Mouse (Mus musculus): Measurements from ENCODE around the gene Gabarap.
"Not testable (repeated sequence)": the region's sequence is repeated elsewhere in the genome, so short reads cannot be mapped to it uniquely, and the experiment has no call there.

Gabarap gene

GRCm38 (mm10) chr11:69999666-70000065 is 8.7 kb downstream of the Gabarap start:
- no peak for DNase-seq (ENCODE audit: low spot score)

GRCm38 (mm10) chr11:70000396-70000898 is 9.5 kb downstream of the Gabarap start, which contains the start of gene Dvl2:
TSS of gene Dvl2 (plus strand) at chr11:70000595.
- DNase-seq (ENCODE audit: low spot score): peak; percentile 93

GRCm38 (mm10) chr11:70001159-70001558 is 10.2 kb downstream of the Gabarap start:
- no peak for DNase-seq (ENCODE audit: low spot score)

DNA sequence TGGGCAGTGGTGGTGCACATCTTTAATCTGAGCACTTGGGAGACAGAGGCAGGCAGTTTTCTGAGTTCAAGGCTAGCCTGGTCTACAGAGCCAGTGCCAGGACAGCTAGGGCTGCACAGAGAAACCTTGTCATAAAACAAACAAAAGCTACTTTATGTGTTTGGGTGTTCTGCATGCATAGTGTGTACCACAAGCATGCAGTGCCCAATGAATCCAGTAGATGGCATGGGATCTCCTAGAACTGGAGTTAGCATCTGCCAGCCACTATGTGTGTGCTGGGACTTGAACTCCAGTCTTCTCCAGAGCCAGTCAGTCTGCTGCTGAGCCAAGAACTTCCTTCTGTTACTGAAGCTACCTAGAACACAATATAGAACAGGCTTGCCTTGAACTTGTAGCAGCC is 10.9 kb downstream of the Gabarap start:
- DNase-seq (ENCODE audit: low spot score): no peak

- no peak for DNase-seq (ENCODE audit: low spot score)
Observed at GRCm38 (mm10) chr11:70002471-70002870, 11.5 kb downstream of the Gabarap start.

DNA sequence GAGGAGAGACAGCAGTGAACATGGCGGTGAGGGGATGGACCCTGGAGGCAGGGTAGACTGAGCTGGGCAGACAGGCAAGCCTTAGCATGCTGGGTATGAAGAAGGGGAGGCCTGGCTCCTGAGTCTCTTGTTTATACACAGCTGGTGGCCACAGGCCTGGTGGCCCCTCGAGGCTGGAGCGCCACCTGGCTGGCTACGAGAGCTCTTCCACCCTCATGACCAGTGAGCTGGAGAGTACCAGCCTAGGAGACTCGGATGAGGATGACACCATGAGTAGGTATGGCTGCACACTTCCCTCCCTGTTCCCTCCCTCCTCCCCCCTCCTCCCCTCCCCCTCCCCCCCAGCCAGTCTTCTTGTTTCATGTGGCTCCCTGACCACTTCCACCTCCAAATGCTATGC is 14.6 kb downstream of the Gabarap start:
- DNase-seq (ENCODE audit: low spot score): no peak

DNA sequence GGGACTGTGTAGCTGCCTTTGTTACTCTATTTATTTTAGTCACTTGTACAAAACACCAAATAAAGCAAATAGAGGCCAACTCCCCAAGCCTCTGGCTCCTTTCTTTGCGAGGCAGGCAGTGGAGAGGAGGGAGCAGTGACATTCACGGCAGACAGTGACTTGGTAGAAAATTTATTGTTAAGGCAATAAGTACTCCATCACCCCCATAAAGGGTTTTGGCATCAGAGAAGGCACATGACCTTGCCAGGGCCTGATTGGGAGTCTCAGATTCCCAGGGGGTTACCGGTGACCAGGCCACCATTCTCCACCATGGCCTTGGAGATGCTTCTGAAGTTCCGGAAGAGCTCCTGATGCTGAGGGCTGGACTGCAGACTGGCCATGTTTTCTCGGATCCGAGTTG is 19.1 kb downstream of the Gabarap start:
- no peak for DNase-seq (ENCODE audit: low spot score)

DNA sequence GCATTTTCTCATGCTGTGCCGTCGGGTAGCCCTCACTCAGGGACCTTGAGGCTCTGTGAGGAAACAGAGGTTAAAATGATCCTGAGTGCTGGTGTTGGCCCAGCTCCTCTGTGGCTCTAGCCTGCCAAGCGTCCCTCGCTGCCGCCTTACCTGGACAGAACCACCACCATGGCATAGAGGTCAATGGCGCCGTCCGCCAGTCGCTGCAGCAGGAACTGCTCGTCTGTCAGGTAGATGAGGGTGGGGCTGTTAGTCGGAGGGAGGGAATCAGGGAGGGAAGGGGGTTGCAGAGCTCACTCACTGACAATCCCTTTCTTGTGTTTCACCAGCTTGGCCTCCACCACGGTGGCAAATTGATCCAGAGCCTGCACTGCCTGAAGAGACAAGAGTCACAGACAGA is 19.6 kb downstream of the Gabarap start:
- DNase-seq (ENCODE audit: low spot score): no peak

DNA sequence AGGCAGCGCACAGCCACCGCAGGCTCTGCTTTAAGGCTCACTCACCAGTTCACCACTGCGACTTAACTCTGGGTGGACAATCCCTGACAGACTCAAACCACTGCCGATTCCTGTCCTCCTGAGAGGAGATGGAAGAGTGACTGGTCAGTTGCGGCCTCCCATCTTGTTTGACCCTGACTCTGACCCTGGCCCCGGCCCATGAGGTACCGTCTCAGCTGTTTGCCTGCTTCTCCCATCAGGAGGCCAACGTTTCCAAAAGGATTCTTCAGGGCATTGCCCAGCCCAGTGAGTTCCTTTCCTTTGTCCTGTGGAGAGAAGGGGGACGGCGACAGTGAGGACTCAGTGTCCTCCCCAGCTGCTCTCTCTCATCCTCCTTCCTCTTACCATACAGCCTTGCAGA is 20.0 kb downstream of the Gabarap start:
- DNase-seq (ENCODE audit: low spot score): no peak

DNA sequence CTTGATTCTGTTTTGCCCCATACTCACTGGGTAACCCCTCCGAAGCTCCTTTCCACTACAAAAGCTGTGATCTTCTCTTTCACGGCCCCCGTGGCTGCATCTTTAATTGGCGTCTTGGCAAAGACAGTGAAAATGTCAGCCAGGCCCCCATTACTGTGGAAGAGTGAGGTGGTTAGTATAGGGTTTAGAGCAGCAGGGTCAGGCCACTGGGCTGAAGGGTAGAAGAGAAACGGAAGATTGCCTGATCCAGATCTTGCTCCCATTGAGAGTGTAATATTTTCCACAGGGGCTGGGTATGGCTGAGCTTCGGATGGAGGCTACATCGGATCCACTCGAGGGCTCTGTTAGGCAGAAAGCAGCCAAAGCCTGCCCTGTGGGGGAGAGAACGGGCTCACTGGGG is 22.0 kb downstream of the Gabarap start:
- no peak for DNase-seq (ENCODE audit: low spot score)

- DNase-seq (ENCODE audit: low spot score): no peak
Observed at GRCm38 (mm10) chr11:70013408-70013807, 22.5 kb downstream of the Gabarap start.

DNA sequence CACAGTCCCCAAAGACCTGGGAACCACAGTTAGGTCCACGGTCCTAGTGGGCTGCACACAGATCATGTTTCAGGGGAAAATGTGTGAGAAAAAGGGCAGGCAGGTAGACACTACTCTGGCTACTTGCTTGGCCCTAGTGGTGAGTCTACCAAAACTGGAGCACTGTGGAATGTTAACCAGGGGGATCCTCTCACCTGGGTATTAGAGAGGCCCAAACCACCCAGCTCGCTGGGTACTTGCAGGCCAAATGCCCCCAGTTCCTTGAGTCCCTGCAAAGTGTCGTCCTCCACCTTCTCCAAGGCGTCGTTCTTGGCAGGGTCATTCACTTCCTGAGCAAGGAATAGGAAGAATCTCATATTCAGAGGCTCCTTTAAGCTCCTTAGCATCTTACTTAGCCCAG is 23.1 kb downstream of the Gabarap start:
- no peak for DNase-seq (ENCODE audit: low spot score)

GRCm38 (mm10) chr11:70014880-70015558 is 24.1 kb downstream of the Gabarap start, which contains the start of gene Acadvl:
TSS of gene Acadvl (minus strand) at chr11:70015411.
- DNase-seq (ENCODE audit: low spot score): peak; percentile 86

GRCm38 (mm10) chr11:70015677-70016076 is 24.7 kb downstream of the Gabarap start:
- no peak for DNase-seq (ENCODE audit: low spot score)

DNA sequence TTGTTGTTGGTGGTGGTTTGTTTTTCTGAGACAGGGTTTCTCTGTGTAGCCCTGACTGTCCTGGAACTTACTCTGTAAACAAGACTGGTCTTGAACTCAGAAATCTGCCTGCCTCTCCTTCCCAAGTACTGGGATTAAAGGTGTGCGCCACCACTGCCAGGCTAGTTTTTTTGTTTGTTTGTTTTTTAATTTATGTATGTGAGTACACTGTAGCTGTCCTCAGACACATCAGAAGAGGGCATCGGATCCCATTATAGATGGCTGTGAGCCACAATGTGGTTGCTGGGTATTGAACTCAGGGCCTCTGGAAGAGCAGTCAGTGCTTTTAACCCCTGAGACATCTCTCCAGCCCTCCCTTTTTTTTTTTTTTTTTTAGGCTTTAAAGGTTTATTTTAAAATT is 25.2 kb downstream of the Gabarap start:
- DNase-seq (ENCODE audit: low spot score): not testable (repeated sequence)

GRCm38 (mm10) chr11:70016669-70017068 is 25.7 kb downstream of the Gabarap start, which contains the start of gene Dlg4:
TSS of gene Dlg4 (plus strand) at chr11:70016942.
- DNase-seq (ENCODE audit: low spot score): no peak

- DNase-seq (ENCODE audit: low spot score): no peak
Observed at GRCm38 (mm10) chr11:70017199-70017767, 26.3 kb downstream of the Gabarap start.

DNA sequence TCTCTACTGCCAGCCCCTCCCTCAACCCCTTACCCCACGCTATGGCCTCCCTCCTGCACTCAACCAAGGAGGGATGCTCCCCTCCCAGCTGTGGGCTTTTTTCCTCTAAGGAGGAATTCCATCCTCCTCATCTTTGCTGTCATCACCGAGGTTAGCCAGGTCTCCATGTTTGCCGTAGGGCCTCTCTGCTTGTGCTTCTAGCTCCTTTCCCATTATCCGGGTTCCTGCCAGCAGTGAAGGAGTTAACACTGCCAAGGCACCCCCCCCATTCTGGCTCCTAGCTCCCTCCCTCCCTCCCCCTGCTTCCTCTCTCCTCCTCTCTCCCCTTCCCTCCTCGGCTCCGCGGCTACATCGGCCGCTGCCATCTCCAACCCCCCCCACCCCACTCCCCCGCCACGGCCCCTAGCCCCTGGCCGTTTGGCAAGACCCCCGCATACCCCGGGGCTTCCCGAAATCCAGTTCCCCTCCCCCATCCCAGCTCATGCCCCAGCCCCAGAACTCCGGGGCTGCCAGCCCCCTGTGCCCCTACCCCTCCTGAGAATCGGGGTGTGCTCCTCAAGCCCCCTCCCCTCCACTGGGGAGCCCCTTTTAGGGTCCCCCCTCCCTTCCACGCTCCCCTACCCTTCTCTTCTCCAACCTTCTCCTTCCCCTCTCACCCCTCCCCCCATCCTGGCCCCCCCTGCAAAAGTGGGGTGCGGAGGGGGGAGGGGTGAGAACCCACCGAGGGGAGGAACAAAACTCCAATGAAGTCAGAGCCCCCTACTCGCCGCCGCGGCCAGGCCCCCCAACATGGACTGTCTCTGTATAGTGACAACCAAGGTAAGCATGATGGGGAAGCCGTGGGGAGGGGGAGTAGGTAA is 27.4 kb downstream of the Gabarap start:
- no peak for DNase-seq (ENCODE audit: low spot score)

DNA sequence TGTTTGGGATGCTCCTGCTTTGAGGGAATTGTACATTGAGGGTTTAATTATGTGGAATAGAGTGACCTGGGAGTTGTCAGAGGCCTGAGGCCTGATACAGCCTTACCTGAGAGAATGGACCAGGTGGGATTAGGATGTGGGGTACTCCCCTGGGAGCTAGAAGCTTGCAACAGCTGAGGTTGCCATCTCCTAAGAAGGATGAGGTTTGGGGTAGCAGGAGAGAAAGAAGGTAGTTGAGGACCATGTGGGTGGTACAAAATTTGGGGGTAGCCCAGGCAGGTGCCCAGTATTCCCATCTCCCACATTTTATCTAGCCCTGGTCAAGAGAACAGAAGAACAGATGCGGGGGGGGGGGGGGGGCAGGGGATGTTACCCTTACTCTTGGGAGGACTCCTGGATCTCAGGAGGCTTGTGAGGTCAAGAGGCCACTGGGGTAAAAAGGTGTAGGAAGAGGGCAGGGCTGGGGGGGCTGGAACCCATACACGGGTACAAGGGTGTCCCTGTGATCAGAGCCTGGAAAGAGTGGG is 28.6 kb downstream of the Gabarap start:
- DNase-seq (ENCODE audit: low spot score): no peak

GRCm38 (mm10) chr11:70020022-70020631 is 29.2 kb downstream of the Gabarap start:
- DNase-seq (ENCODE audit: low spot score): no peak

GRCm38 (mm10) chr11:70020731-70021263 is 29.9 kb downstream of the Gabarap start:
- peak; percentile 87 for DNase-seq (ENCODE audit: low spot score)
